ENCODE assay signal across 9 mouse cellular contexts in the genomic region with DNA sequence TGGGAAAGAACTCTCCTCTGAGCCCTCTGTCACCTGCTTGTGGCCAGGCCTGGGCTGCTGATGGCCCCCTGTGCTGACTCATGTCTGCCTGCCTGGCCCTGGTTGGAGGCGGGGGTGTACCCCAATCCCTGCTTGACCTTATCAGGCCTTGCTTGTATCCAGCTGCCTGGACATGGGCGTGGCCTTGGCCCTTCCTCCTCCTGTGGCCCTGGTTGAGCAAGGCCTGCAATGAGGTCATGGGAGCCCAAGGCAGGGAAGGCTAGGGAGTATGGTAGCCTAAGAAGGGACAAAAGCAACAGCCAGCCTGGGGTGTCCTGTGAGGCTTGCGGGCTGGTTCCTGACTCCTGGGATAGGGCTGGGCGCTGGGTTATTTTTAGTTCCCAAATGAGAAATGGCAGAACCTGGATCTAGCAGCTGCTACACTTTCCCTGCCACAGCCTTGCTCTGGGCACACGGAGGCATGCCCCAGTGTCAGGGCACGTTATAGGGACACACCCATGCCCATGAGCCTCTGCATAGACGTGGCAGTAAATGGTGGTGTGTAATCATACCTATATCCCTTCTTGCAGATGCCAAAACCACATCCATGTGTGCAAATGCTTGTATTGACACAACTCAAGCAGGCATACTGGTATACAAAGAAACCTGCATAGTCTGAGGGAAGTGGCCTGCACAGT. TPM values are rescaled to one million over a fixed set of nuclear protein-coding genes. Genes with fewer than 3 reads are reported as not detected.
DNase-seq lines count a peak whose midpoint lies in the region; ATAC-seq and TF ChIP-seq lines count a peak whose summit lies in the region.
"Had no signal": no experiment of that assay in that cellular context is flagged by ENCODE, and none has a peak within 500 bp of the region (broad histone marks: within the 10 kb centered on the region; RNA-seq: fewer than 3 reads in every experiment).

No protein-coding gene starts in this region.

- no peaks in the 10 kb centered on the region for H3K9me3 ChIP-seq in kidney, postnatal 0 days (replicated peaks; ENCODE audit: low read length)
- H3K9me3 ChIP-seq in intestine, postnatal 0 days (ENCODE audit: control insufficient read depth), result no peaks in the 10 kb centered on the region
- no peaks in the 10 kb centered on the region for H3K9me3 ChIP-seq in stomach, embryonic 14.5 days (ENCODE audit: control insufficient read depth, low read depth, low read length)
- no peaks in the 10 kb centered on the region for H3K9me3 ChIP-seq in forebrain, embryonic 15.5 days

- no peak overlapping the region for H3K9ac ChIP-seq in kidney, postnatal 0 days (ENCODE audit: low read depth, low read length)
- no peak overlapping the region for H3K9ac ChIP-seq in intestine, postnatal 0 days (ENCODE audit: low read depth, low read length)
- no peak overlapping the region for H3K9ac ChIP-seq in stomach, embryonic 14.5 days (replicated peaks; ENCODE audit: low read depth, low read length)
- H3K9ac ChIP-seq in forebrain, embryonic 15.5 days (replicated peaks), result no peak overlapping the region
- H3K9ac ChIP-seq: lung, embryonic 14.5 days had no signal

- TF ChIP-seq CTCF in kidney, postnatal 0 days (IDR thresholded peaks at IDR 0.05; ENCODE audit: low read depth), result no peak
- TF ChIP-seq CTCF in intestine, postnatal 0 days (IDR thresholded peaks at IDR 0.05; ENCODE audit: low read depth), result no peak

- 81% methylated on average over 7 of the region's 7 CpGs for WGBS in kidney, postnatal 0 days
- 58% methylated on average over 7 of the region's 7 CpGs for WGBS in intestine, postnatal 0 days
- 76% methylated on average over 7 of the region's 7 CpGs for WGBS in stomach, embryonic 14.5 days
- 86% methylated on average over 7 of the region's 7 CpGs for whole genome bisulfite sequencing in forebrain, embryonic 15.5 days

- H3K4me2 ChIP-seq in kidney, postnatal 0 days (ENCODE audit: low read length), result no peak overlapping the region
- no peak overlapping the region for H3K4me2 ChIP-seq in intestine, postnatal 0 days (replicated peaks; ENCODE audit: low read depth)
- no peak overlapping the region for H3K4me2 ChIP-seq in stomach, embryonic 14.5 days (replicated peaks; ENCODE audit: low read depth, low read length)
- no peak overlapping the region for H3K4me2 ChIP-seq in forebrain, embryonic 15.5 days (replicated peaks)
- H3K4me2 ChIP-seq: lung, embryonic 14.5 days had no signal

- no peak overlapping the region for H3K27ac ChIP-seq in kidney, postnatal 0 days
- no peak overlapping the region for H3K27ac ChIP-seq in intestine, postnatal 0 days (ENCODE audit: low read depth, low read length)
- no peak overlapping the region for H3K27ac ChIP-seq in stomach, embryonic 14.5 days (ENCODE audit: low read length)
- H3K27ac ChIP-seq in forebrain, embryonic 15.5 days (replicated peaks), result no peak overlapping the region

- no peak overlapping the region for H3K4me3 ChIP-seq in kidney, postnatal 0 days (replicated peaks; ENCODE audit: low read depth, low read length)
- H3K4me3 ChIP-seq in intestine, postnatal 0 days (ENCODE audit: low read depth, low read length), result no peak overlapping the region
- H3K4me3 ChIP-seq in stomach, embryonic 14.5 days (ENCODE audit: low read depth, low read length), result no peak overlapping the region
- H3K4me3 ChIP-seq in forebrain, embryonic 15.5 days, result no peak overlapping the region

- ATAC-seq in kidney, postnatal 0 days (replicated peaks; ENCODE audit: low FRiP score, low read depth), result peak; percentile 34
- ATAC-seq in intestine, postnatal 0 days, result peak; percentile 25; the same call in 1 of the 2 replicates
- peak; percentile 50; the same call in 1 of the 2 replicates for ATAC-seq in stomach, embryonic 14.5 days (ENCODE audit: insufficient number of reproducible peaks, insufficient read depth, low FRiP score, low read depth)
- ATAC-seq in forebrain, embryonic 15.5 days (replicated peaks), result no peak

- no peaks in the 10 kb centered on the region for H3K27me3 ChIP-seq in kidney, postnatal 0 days (ENCODE audit: insufficient read depth, low read length)
- H3K27me3 ChIP-seq in intestine, postnatal 0 days (replicated peaks; ENCODE audit: control insufficient read depth, insufficient read depth, low read length), result no peaks in the 10 kb centered on the region
- no peaks in the 10 kb centered on the region for H3K27me3 ChIP-seq in stomach, embryonic 14.5 days (ENCODE audit: control insufficient read depth, insufficient read depth, low read length)
- no peaks in the 10 kb centered on the region for H3K27me3 ChIP-seq in forebrain, embryonic 15.5 days

- no peaks in the 10 kb centered on the region for H3K36me3 ChIP-seq in kidney, postnatal 0 days (ENCODE audit: insufficient read depth, low read length)
- no peaks in the 10 kb centered on the region for H3K36me3 ChIP-seq in intestine, postnatal 0 days (ENCODE audit: control insufficient read depth, insufficient read depth)
- no peaks in the 10 kb centered on the region for H3K36me3 ChIP-seq in stomach, embryonic 14.5 days (ENCODE audit: control insufficient read depth, insufficient read depth, low read length)
- no peaks in the 10 kb centered on the region for H3K36me3 ChIP-seq in forebrain, embryonic 15.5 days

- H3K4me1 ChIP-seq in kidney, postnatal 0 days (replicated peaks; ENCODE audit: insufficient read depth, low read length), result no peaks in the 10 kb centered on the region
- no peaks in the 10 kb centered on the region for H3K4me1 ChIP-seq in intestine, postnatal 0 days (replicated peaks; ENCODE audit: control insufficient read depth, insufficient read depth, low read length)
- H3K4me1 ChIP-seq in stomach, embryonic 14.5 days (ENCODE audit: control insufficient read depth, insufficient read depth, low read length), result no peaks in the 10 kb centered on the region; the same call in 1 of the 2 replicates
- H3K4me1 ChIP-seq in forebrain, embryonic 15.5 days, result no peaks in the 10 kb centered on the region

- DNase-seq in kidney, postnatal 0 days (ENCODE audit: low spot score), result no peak
- no peak for DNase-seq in kidney, adult 18-20 months
- peak; percentile 62 to 76 for DNase-seq in gastrocnemius, adult 8-10 months (ENCODE audit: low spot score in 2 of 2)
- DNase-seq in thymus, postnatal 25 days, result no peak
- no peak for DNase-seq in left cerebral cortex, adult 18-20 months (ENCODE audit: low spot score in 2 of 2)

RNA-seq across cellular contexts. Expression of a gene that starts 37.0 kb away (rescaled TPM):
- polyA plus RNA-seq in kidney, postnatal 0 days (2015; fragmentation: Nextera tagmentation; extraction: Ambion mirVana), result 21.8 and 24.1 TPM in 2 replicates
- total RNA-seq in gastrocnemius, adult 8-10 months (2022), result 10 to 100 TPM; 54.5 to 72.8 (median 61.1) TPM
- polyA plus RNA-seq in intestine, postnatal 0 days (2015; fragmentation: Nextera tagmentation; extraction: Ambion mirVana), result 6.8 and 10.4 TPM in 2 replicates
- polyA plus RNA-seq in stomach, embryonic 14.5 days (2014; fragmentation: Nextera tagmentation; extraction: Ambion mirVana), result 32.3 and 38.8 TPM in 2 replicates
- polyA plus RNA-seq in forebrain, embryonic 15.5 days (2015; fragmentation: Nextera tagmentation; extraction: Ambion mirVana), result 40.1 and 44.5 TPM in 2 replicates
- total RNA-seq in left cerebral cortex, adult 18-20 months (2021), result 100 to 1,000 TPM; 421 to 438 TPM

RNA-seq across cellular contexts. Expression of a gene that starts 37.5 kb away (rescaled TPM):
- polyA plus RNA-seq in kidney, postnatal 0 days (2015; fragmentation: Nextera tagmentation; extraction: Ambion mirVana), result 970 and 975 TPM in 2 replicates
- total RNA-seq in gastrocnemius, adult 8-10 months (2022), result 10 to 100 TPM; 23.1 to 56.7 (median 39.7) TPM
- polyA plus RNA-seq in intestine, postnatal 0 days (2015; fragmentation: Nextera tagmentation; extraction: Ambion mirVana), result 436 and 450 TPM in 2 replicates
- 1,379 and 1,439 TPM in 2 replicates for polyA plus RNA-seq in stomach, embryonic 14.5 days (2014; fragmentation: Nextera tagmentation; extraction: Ambion mirVana)
- polyA plus RNA-seq in forebrain, embryonic 15.5 days (2015; fragmentation: Nextera tagmentation; extraction: Ambion mirVana), result 641 and 670 TPM in 2 replicates
- 100 to 1,000 TPM; 526 to 554 TPM for total RNA-seq in left cerebral cortex, adult 18-20 months (2021)

RNA-seq across cellular contexts. Expression of a gene that starts 39.4 kb away (rescaled TPM):
- 6.5 and 6.8 TPM in 2 replicates for polyA plus RNA-seq in kidney, postnatal 0 days (2015; fragmentation: Nextera tagmentation; extraction: Ambion mirVana)
- total RNA-seq in gastrocnemius, adult 8-10 months (2022), result 10 to 100 TPM in 3 of 4 experiments, 1 to 10 TPM in 1; 8.3 to 16.9 (median 12.9) TPM
- polyA plus RNA-seq in intestine, postnatal 0 days (2015; fragmentation: Nextera tagmentation; extraction: Ambion mirVana), result 6.9 and 7.1 TPM in 2 replicates
- 5.0 and 6.2 TPM in 2 replicates for polyA plus RNA-seq in stomach, embryonic 14.5 days (2014; fragmentation: Nextera tagmentation; extraction: Ambion mirVana)
- polyA plus RNA-seq in forebrain, embryonic 15.5 days (2015; fragmentation: Nextera tagmentation; extraction: Ambion mirVana), result 3.0 and 3.3 TPM in 2 replicates
- total RNA-seq in left cerebral cortex, adult 18-20 months (2021), result 10 to 100 TPM; 28.5 to 37.6 TPM

Comparison
In these comparisons a context has a peak if more than half of its experiments do, and no peak if none do; other contexts are left out.
1. DNase-seq: peak in gastrocnemius, adult 8-10 months (2 of 2); none in kidney, postnatal 0 days (single experiment), kidney, adult 18-20 months (single experiment), thymus, postnatal 25 days (single experiment) and left cerebral cortex, adult 18-20 months (0 of 2).